Comparison of ENCODE assay signal across 15 mouse cellular contexts in genomic region chr11:36103556-36103955, GRCm38 (mm10).
A peak's percentile ranks its signal among the peaks of the same experiment; 100 is the strongest.
DNase-seq lines count a peak whose midpoint lies in the region; ATAC-seq lines count a peak whose summit lies in the region.
"Had no signal": no experiment of that assay in that cellular context is flagged by ENCODE, and none has a peak within 500 bp of the region (broad histone marks: within the 10 kb centered on the region; RNA-seq: fewer than 3 reads in every experiment).

No protein-coding gene starts in this region.

- no peak for DNase-seq in hindbrain, embryonic 14.5 days (ENCODE audit: low spot score)
- peak; percentile 51 for DNase-seq in MN1 (ENCODE audit: low spot score)
- peak; percentile 53 for DNase-seq in mesoderm, embryonic 11.5 days (ENCODE audit: low read depth, low spot score)
- DNase-seq in thymus, postnatal 0 days (ENCODE audit: low spot score): no peak
- no peak for DNase-seq in cerebellum, adult 9-10 months
- DNase-seq: adrenal gland, postnatal 25 days; gastrocnemius, adult 2 months; heart, postnatal 36 days; lung, adult 18-20 months; lung, postnatal 4 days had no signal

- WGBS in hindbrain, embryonic 12.5 days: 40% methylated on average over 6 of the region's 6 CpGs
- 32% methylated on average over 6 of the region's 6 CpGs for WGBS in hindbrain, embryonic 14.5 days
- 23% methylated on average over 6 of the region's 6 CpGs for WGBS in hindbrain, embryonic 15.5 days

- peak overlapping the region; percentile 53; the same call in 1 of the 2 replicates for H3K27ac ChIP-seq in hindbrain, embryonic 12.5 days
- no peak overlapping the region for H3K27ac ChIP-seq in hindbrain, embryonic 14.5 days
- H3K27ac ChIP-seq in hindbrain, embryonic 15.5 days (replicated peaks): peak overlapping the region; percentile 50; the same call in 1 of the 2 replicates
- H3K27ac ChIP-seq: forebrain, embryonic 13.5 days; gastrocnemius, adult 2 months; heart, embryonic 10.5 days had no signal

- H3K9me3 ChIP-seq in hindbrain, embryonic 12.5 days (replicated peaks): no peaks in the 10 kb centered on the region
- H3K9me3 ChIP-seq in hindbrain, embryonic 14.5 days (ENCODE audit: control insufficient read depth, low read length): no peaks in the 10 kb centered on the region
- no peaks in the 10 kb centered on the region for H3K9me3 ChIP-seq in hindbrain, embryonic 15.5 days
- H3K9me3 ChIP-seq: forebrain, embryonic 13.5 days; heart, embryonic 10.5 days had no signal

- no peak overlapping the region for H3K9ac ChIP-seq in hindbrain, embryonic 12.5 days
- no peak overlapping the region for H3K9ac ChIP-seq in hindbrain, embryonic 14.5 days
- no peak overlapping the region for H3K9ac ChIP-seq in hindbrain, embryonic 15.5 days
- H3K9ac ChIP-seq: forebrain, embryonic 13.5 days had no signal

- no peaks in the 10 kb centered on the region for H3K27me3 ChIP-seq in hindbrain, embryonic 12.5 days
- H3K27me3 ChIP-seq in hindbrain, embryonic 14.5 days (ENCODE audit: control insufficient read depth, insufficient read depth, low read length): no peaks in the 10 kb centered on the region
- no peaks in the 10 kb centered on the region for H3K27me3 ChIP-seq in hindbrain, embryonic 15.5 days

- ATAC-seq in hindbrain, embryonic 12.5 days (ENCODE audit: low FRiP score): no peak
- ATAC-seq in hindbrain, embryonic 14.5 days (ENCODE audit: low FRiP score): no peak; the same call in 1 of the 2 replicates
- no peak for ATAC-seq in hindbrain, embryonic 15.5 days (ENCODE audit: low FRiP score, low read depth)
- ATAC-seq: forebrain, embryonic 13.5 days had no signal

- peaks cover 27% of the 10 kb centered on the region for H3K4me1 ChIP-seq in hindbrain, embryonic 12.5 days
- H3K4me1 ChIP-seq in hindbrain, embryonic 14.5 days (replicated peaks; ENCODE audit: control insufficient read depth, insufficient read depth, low read length): peaks cover 38% of the 10 kb centered on the region
- H3K4me1 ChIP-seq in hindbrain, embryonic 15.5 days (replicated peaks): peaks cover 37% of the 10 kb centered on the region

- H3K36me3 ChIP-seq in hindbrain, embryonic 12.5 days: no peaks in the 10 kb centered on the region
- H3K36me3 ChIP-seq in hindbrain, embryonic 14.5 days (replicated peaks; ENCODE audit: control insufficient read depth, insufficient read depth): no peaks in the 10 kb centered on the region
- no peaks in the 10 kb centered on the region for H3K36me3 ChIP-seq in hindbrain, embryonic 15.5 days
- H3K36me3 ChIP-seq: G1E; heart, embryonic 10.5 days had no signal

- no peak overlapping the region for H3K4me2 ChIP-seq in hindbrain, embryonic 12.5 days (replicated peaks)
- H3K4me2 ChIP-seq in hindbrain, embryonic 14.5 days (replicated peaks): no peak overlapping the region
- H3K4me2 ChIP-seq in hindbrain, embryonic 15.5 days: no peak overlapping the region
- H3K4me2 ChIP-seq: forebrain, embryonic 13.5 days had no signal

- no peak overlapping the region for H3K4me3 ChIP-seq in hindbrain, embryonic 12.5 days
- no peak overlapping the region for H3K4me3 ChIP-seq in hindbrain, embryonic 14.5 days (replicated peaks; ENCODE audit: low read length)
- no peak overlapping the region for H3K4me3 ChIP-seq in hindbrain, embryonic 15.5 days
- H3K4me3 ChIP-seq: forebrain, embryonic 13.5 days; gastrocnemius, adult 2 months; heart, embryonic 10.5 days had no signal

Comparison
In these comparisons a context has a peak if more than half of its experiments do, and no peak if none do; other contexts are left out.
1. DNase-seq: peak in MN1 (single experiment) and mesoderm, embryonic 11.5 days (single experiment); none in hindbrain, embryonic 14.5 days (single experiment), thymus, postnatal 0 days (single experiment) and cerebellum, adult 9-10 months (single experiment).